Mouse (Mus musculus): ENCODE measurements around the gene Clcn6.

The Clcn6 gene

DNA sequence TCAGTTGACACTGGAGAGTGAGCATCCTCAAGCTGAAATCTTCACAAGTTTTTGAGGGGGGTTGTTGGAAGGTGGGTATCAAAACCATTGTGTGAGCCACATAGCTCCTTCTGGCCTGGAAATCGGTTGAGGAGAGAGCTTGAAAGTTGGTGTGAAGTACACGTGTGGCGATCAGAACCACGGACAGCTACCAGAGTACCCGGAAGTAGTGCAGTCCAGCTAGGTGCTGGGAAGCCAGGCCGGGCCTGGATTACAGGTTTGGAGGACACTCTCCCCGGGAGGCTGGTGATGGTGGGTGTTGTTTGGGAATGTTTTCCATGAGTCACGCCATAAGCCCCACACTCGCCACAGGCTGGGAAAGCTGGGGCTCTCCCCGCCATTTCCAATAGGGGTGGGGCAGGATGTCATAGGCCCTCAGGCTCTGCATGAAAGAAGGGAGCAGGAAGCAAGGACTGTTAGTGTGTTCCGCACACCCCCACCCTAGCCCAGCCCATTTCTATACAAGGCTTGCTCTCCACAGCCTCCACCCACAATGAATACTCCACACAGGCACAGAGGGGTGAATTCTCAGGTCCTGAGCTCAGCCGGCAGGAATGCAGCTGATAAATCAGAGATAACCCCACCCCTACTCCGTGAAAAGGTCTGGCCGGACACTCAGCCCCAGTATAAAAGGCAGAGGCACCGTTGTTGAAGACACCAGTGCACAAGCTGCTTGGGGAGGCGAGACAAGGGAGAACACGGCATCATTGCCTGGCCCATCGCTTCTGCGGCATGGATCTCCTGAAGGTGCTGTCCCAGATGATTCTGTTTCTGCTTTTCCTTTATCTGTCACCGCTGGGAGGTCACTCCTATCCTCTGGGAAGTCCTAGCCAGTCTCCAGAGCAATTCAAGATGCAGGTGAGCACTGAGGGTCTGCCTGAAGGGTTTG is 53.2 kb downstream of the Clcn6 start, which contains the start of gene Nppb:
Gene Nppb (plus strand): TSS at position 584 of the 928 bp plus-strand sequence.
- no peak for DNase-seq (ENCODE audit: low spot score)

- no peak for DNase-seq (ENCODE audit: low spot score)
Observed at GRCm38 (mm10) chr4:147979441-147979860, 59.2 kb downstream of the Clcn6 start.

DNA sequence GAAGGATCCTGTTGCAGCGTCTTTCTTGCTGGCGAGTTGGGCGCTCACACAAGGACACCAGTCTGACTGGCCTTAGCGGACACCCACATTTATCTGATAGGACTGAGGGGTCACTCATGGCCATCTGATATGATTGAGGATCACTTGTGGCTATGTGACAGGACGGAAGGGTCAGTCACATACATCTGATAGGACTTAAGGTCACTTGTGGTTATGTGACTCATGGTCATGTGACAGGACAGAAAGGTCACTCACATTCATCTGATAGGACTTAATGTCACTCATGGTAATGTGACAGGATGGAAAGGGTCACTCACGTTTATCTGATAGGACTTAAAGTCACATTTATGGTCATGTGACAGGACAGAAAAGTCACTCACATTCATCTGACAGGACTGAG is 60.2 kb downstream of the Clcn6 start:
- no peak for DNase-seq (ENCODE audit: low spot score)

GRCm38 (mm10) chr4:147977726-147978125 is 60.9 kb downstream of the Clcn6 start:
- no peak for DNase-seq (ENCODE audit: low spot score)

DNA sequence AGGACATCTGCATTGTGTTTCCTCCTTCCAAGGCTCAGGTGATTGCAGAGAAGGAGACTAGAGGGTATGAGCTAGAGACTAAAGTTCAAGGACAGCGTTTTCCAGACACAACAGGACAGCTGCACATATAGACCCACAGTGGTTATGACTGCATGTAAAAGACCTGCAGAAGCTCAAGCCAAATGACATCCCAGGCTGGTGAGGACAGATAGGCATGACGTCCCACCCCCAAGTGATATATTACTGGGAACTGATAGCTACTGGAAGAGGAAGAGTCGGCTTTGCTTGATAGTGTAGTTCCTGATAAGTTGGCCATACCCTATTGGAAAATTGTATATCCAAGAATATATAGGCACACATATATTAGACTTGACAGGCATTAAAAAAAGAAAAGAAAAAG is 62.4 kb downstream of the Clcn6 start:
- no peak for DNase-seq (ENCODE audit: low spot score)

- DNase-seq (ENCODE audit: low spot score): no peak
Observed at GRCm38 (mm10) chr4:147969337-147969736, 69.3 kb downstream of the Clcn6 start.

- DNase-seq (ENCODE audit: low spot score): no peak
Observed at GRCm38 (mm10) chr4:147968816-147969215, 69.8 kb downstream of the Clcn6 start.

DNA sequence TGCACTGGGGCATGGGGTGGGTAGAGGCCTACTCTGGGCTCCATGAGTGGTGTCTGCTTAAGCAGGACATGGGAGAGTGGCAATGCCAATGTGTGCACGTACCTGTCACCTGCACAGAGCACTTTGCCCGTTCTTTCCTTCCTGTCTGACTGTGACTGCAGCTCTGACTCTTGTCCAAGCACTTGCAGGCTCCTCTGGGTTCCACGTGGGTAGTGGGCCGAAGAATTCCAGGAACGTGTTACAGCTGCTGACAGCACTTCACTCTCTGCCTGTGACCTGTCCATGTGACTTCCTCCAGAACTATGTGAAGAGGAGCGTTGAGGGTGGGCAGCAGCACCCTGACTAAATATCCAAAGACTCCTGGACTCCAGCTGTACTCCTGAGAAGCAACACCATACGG is 72.9 kb downstream of the Clcn6 start:
- DNase-seq (ENCODE audit: low spot score): no peak

DNA sequence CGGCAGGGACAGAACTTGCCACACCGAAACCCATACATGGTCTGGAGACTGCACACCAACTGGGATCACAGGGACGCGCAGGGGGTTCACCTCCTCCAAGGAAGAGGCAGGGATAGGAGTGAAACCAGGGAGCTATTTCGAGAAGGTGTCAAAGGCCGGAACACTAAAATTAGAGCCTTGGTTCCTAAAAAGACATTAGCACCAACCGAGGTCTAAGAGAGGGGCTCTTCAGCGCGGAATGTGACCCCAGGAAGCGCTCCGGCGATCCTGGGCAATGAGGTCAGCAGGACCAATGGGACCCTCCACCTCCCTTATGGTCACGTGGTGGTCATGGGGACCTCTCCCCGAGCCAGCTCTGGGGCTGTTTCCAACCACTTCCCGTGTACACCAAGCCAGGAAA is 75.0 kb downstream of the Clcn6 start:
- DNase-seq (ENCODE audit: low spot score): no peak

GRCm38 (mm10) chr4:147962781-147963180 is 75.8 kb downstream of the Clcn6 start:
- no peak for DNase-seq (ENCODE audit: low spot score)

- DNase-seq (ENCODE audit: low spot score): no peak
Observed at GRCm38 (mm10) chr4:147959881-147960831, 78.5 kb downstream of the Clcn6 start.

GRCm38 (mm10) chr4:147957141-147957540 is 81.5 kb downstream of the Clcn6 start:
- no peak for DNase-seq (ENCODE audit: low spot score)

All from urinary bladder, postnatal 10 days (tissue).